Mouse (Mus musculus) embryonic facial prominence, embryonic 13.5 days (tissue): Measurements from ENCODE around the gene Fmod. TPM values are rescaled to one million over a fixed set of nuclear protein-coding genes. Genes with fewer than 3 reads are reported as not detected.

ENCODE experiments used
- ATAC-seq: fragments of 200-750 bp; cut with Nextera tagmentation; 2 replicates; pipeline ENCODE4 v1.8.0; 2017; ENCODE audit warnings: low read depth; ENCODE audit not compliant: insufficient number of reproducible peaks, insufficient read depth, low FRiP score, low TSS enrichment
- H3K27ac ChIP-seq: fragments of 300-500 bp; sonication (generic); 2 replicates; pipeline ENCODE4 v1.5.1; 2015; ENCODE audit warnings: moderate library complexity, mild to moderate bottlenecking, inconsistent platforms
- H3K27me3 ChIP-seq: fragments of 300-500 bp; sonication (generic); 2 replicates; pipeline ENCODE4 v1.6.1; 2015; ENCODE audit warnings: mild to moderate bottlenecking, inconsistent platforms
- H3K36me3 ChIP-seq: fragments of 300-500 bp; sonication (generic); 2 replicates; pipeline ENCODE4 v1.6.1; 2015; ENCODE audit warnings: mild to moderate bottlenecking, inconsistent platforms
- H3K4me1 ChIP-seq: fragments of 300-500 bp; sonication (generic); 2 replicates; pipeline ENCODE4 v1.6.1; 2015; ENCODE audit warnings: inconsistent platforms
- H3K4me2 ChIP-seq: fragments of 300-500 bp; sonication (generic); 2 replicates; pipeline ENCODE4 v1.6.1; 2015; ENCODE audit warnings: moderate library complexity, mild to moderate bottlenecking, inconsistent platforms
- H3K4me3 ChIP-seq: fragments of 300-500 bp; sonication (generic); 2 replicates; pipeline ENCODE4 v1.5.1; 2015; ENCODE audit warnings: mild to moderate bottlenecking, inconsistent platforms
- H3K9ac ChIP-seq: fragments of 300-500 bp; sonication (generic); 2 replicates; pipeline ENCODE4 v1.6.1; 2015; ENCODE audit warnings: mild to moderate bottlenecking, inconsistent platforms
- H3K9me3 ChIP-seq: fragments of 300-500 bp; sonication (generic); 2 replicates; pipeline ENCODE4 v1.6.1; 2016; ENCODE audit warnings: inconsistent platforms
- WGBS: fragments of 180-500 bp; shearing (Covaris S2); methylation state at CpG from one replicate; pipeline ENCODE4 v1.1.7; 2015; ENCODE audit warnings: mixed read lengths; 5-methylcytosine and 5-hydroxymethylcytosine counted together
- polyA plus RNA-seq: library from polyadenylated mRNA; unstranded; fragments of >200 nt; fragmentation: Nextera tagmentation; extraction: Ambion mirVana; gene quantifications from 2 replicates; pipeline ENCODE4 v1.2.1, GENCODE M21; 2015

The Fmod gene
- polyA plus RNA-seq, 1 experiment from 2014 or later: 9.6 TPM

GRCm38 (mm10) chr1:134065241-134065809, 28.3 kb downstream of the Fmod start:
- H3K4me2 ChIP-seq: no peak overlapping the region
- peak overlapping the region; percentile 58; the same call in 1 of the 2 replicates for H3K27ac ChIP-seq
- peaks cover 59% of the 10 kb centered on the region for H3K4me1 ChIP-seq
- H3K36me3 ChIP-seq: no peaks in the 10 kb centered on the region
- no peak overlapping the region for H3K9ac ChIP-seq
- 57% methylated on average over 4 of the region's 4 CpGs for WGBS
- no peaks in the 10 kb centered on the region for H3K27me3 ChIP-seq
- ATAC-seq: no peak
- no peaks in the 10 kb centered on the region for H3K9me3 ChIP-seq
- no peak overlapping the region for H3K4me3 ChIP-seq

DNA sequence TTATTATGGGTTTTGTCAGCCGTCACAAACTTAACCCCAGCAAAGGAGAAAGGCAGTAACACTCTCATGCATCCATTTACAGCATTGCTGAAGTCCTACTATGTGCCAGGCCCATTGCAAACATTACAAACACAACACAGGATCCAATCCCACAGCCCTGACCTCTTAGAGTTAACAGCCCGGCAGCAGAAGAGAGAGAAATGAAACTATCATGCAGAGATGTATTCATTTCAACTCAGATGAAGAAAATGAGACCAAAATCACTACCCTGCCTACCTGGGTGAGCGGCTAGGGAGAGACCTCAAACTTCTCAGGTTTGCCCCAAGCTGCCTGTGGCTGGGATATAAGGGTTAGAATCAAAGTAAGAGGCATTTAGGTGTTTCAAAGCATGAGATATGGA, 29.5 kb downstream of the Fmod start:
- H3K4me3 ChIP-seq: no peak overlapping the region
- 0 out of 2 replicates have a peak overlapping the region, but pooled peaks have one; percentile 0 for H3K27ac ChIP-seq
- no peaks in the 10 kb centered on the region for H3K36me3 ChIP-seq
- no peak overlapping the region for H3K9ac ChIP-seq
- no peak overlapping the region; the same call in 1 of the 2 replicates for H3K4me2 ChIP-seq
- WGBS: 42% methylated on average over 3 of the region's 3 CpGs
- no peaks in the 10 kb centered on the region for H3K27me3 ChIP-seq
- H3K9me3 ChIP-seq: no peaks in the 10 kb centered on the region
- ATAC-seq: no peak
- peaks cover 59% of the 10 kb centered on the region for H3K4me1 ChIP-seq

DNA sequence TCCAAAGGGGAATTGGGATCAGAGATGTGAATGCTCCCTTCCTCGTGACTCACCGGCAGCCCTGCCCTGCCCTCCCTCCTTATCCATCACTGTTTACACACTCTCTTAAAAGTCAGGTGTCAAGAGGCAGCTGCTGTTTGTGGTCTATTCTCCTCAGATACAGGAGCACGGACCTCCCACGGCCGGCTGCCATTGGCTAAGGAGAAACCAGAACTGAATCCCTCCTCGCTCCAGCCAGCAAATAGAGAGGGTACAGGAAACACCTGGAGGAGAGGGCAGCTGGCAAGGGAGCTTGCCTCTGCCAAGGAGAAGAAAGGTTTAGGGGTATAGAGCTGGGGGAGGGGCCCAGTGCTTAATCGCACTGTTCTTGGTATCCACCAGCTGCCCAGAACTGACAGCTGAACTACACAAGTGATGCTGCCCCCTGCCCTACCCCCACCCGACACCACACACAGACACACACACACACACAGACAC, 30.1 kb downstream of the Fmod start:
- H3K27ac ChIP-seq: no peak overlapping the region
- H3K4me1 ChIP-seq: peaks cover 57% of the 10 kb centered on the region
- H3K4me3 ChIP-seq: no peak overlapping the region
- 0 out of 2 replicates have a peak overlapping the region, but pooled peaks have one; percentile 6 for H3K9ac ChIP-seq
- no peaks in the 10 kb centered on the region for H3K27me3 ChIP-seq
- no peaks in the 10 kb centered on the region for H3K36me3 ChIP-seq
- peak; percentile 65 for ATAC-seq
- no peaks in the 10 kb centered on the region for H3K9me3 ChIP-seq
- H3K4me2 ChIP-seq: peak overlapping the region; percentile 26
- 14% methylated on average over 8 of the region's 8 CpGs for WGBS

DNA sequence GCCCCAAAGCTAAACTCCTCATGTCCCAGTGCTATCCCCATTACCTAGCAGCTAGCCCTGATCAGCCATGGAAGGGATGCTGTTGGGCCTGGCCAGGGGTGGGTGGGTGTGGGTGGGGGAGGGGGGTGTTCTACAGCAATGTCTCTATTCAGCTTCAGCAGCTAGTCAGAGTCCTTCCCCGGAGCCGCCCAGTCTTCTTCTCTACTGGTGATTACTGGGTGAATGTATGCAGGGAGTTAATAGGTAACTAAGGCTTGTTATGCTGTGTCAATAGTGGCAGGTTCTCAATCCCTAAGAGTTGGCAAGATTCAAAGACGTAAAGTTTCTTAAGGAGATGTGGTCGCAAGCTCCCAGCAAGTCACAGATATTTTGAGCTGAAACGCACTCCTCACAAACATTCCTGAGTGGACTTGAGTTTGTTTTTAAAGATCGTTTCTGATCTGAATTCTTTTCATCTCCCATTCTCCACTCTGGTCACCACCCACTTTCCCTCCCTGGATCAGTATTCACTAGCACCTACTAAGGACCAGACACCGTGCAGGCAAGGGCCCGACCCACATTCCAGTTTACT, 33.1 kb downstream of the Fmod start:
- no peak for ATAC-seq
- Histone ChIP-seq H3K9me3 (no peaks in the 10 kb centered on the region), H3K4me3 (no peak overlapping the region), H3K27ac (no peak overlapping the region), H3K4me1 (peaks cover 38% of the 10 kb centered on the region), H3K9ac (no peak overlapping the region), H3K4me2 (no peak overlapping the region), H3K36me3 (no peaks in the 10 kb centered on the region), H3K27me3 (no peaks in the 10 kb centered on the region)
- 71% methylated on average over 8 of the region's 8 CpGs for WGBS

GRCm38 (mm10) chr1:134071411-134072018, 34.5 kb downstream of the Fmod start:
- Histone ChIP-seq H3K36me3 (0 out of 2 replicates have a peak, but pooled peaks cover 9% of the 10 kb centered on the region), H3K4me1 (peaks cover 46% of the 10 kb centered on the region), H3K4me3 (no peak overlapping the region), H3K27ac (0 out of 2 replicates have a peak overlapping the region, but pooled peaks have one; percentile 23), H3K9ac (no peak overlapping the region), H3K27me3 (no peaks in the 10 kb centered on the region), H3K4me2 (no peak overlapping the region), H3K9me3 (no peaks in the 10 kb centered on the region)
- no peak for ATAC-seq
- 50% methylated on average over 10 of the region's 10 CpGs for WGBS

- no peak overlapping the region for H3K4me3 ChIP-seq
- no peak for ATAC-seq
- WGBS: 74% methylated on average over 6 of the region's 6 CpGs
- H3K9ac ChIP-seq: no peak overlapping the region
- peaks cover 13% of the 10 kb centered on the region; the same call in 1 of the 2 replicates for H3K36me3 ChIP-seq
- peaks cover 46% of the 10 kb centered on the region for H3K4me1 ChIP-seq
- no peaks in the 10 kb centered on the region for H3K9me3 ChIP-seq
- H3K27ac ChIP-seq: no peak overlapping the region
- no peaks in the 10 kb centered on the region for H3K27me3 ChIP-seq
- H3K4me2 ChIP-seq: no peak overlapping the region
Observed at GRCm38 (mm10) chr1:134073061-134073564, 36.1 kb downstream of the Fmod start.

GRCm38 (mm10) chr1:134073658-134074057, 36.6 kb downstream of the Fmod start:
- Histone ChIP-seq H3K36me3 (peaks cover 13% of the 10 kb centered on the region; the same call in 1 of the 2 replicates), H3K9ac (no peak overlapping the region), H3K9me3 (no peaks in the 10 kb centered on the region), H3K4me1 (peaks cover 50% of the 10 kb centered on the region), H3K27me3 (no peaks in the 10 kb centered on the region), H3K4me3 (no peak overlapping the region), H3K27ac (no peak overlapping the region), H3K4me2 (no peak overlapping the region)
- WGBS: 85% methylated on average over 1 of the region's 1 CpGs
- ATAC-seq: no peak

DNA sequence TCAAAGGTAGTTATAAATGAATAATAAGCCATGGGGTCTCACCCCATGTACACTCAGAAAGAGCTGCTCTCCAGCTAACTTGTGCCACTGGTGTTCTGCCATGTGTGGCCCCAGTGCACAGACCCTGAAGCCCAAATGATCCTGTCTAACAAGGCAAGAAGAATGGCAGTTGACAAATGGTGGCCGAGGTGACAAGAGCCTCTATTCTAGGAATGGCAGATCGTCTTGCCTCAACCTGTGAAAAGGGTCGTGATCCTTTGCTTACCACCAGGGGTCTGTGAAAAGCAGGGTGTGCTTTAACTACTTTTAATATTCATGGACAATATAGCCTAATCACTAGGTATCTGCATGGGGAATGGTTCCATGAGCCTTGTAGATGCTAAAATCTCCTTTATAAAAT, 37.1 kb downstream of the Fmod start:
- Histone ChIP-seq H3K4me2 (no peak overlapping the region), H3K9me3 (no peaks in the 10 kb centered on the region), H3K4me1 (peaks cover 50% of the 10 kb centered on the region), H3K27me3 (no peaks in the 10 kb centered on the region), H3K9ac (no peak overlapping the region), H3K27ac (no peak overlapping the region), H3K4me3 (no peak overlapping the region), H3K36me3 (peaks cover 13% of the 10 kb centered on the region; the same call in 1 of the 2 replicates)
- 72% methylated on average over 3 of the region's 3 CpGs for WGBS
- no peak for ATAC-seq

DNA sequence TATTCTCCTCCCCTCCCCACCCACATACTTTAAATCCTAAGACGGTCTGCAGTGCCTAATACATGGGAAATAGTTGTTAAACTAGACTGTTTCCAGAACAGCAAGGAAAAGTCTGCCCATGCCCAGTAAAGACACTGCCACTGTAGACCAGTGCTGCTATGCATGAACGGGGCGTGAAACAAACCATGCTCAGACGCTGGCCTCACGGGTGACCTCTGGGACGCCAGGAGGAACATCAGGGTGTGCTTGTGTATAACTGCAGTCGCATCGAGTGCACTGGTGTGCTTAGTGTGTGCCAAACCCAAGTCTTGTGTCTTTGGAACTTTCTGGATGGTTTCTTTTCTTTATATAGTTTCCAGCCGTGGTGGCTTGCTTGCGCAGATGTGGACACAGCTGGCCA, 37.6 kb downstream of the Fmod start:
- peaks cover 54% of the 10 kb centered on the region for H3K4me1 ChIP-seq
- H3K27ac ChIP-seq: no peak overlapping the region
- no peak overlapping the region for H3K9ac ChIP-seq
- H3K4me2 ChIP-seq: no peak overlapping the region
- H3K36me3 ChIP-seq: peaks cover 13% of the 10 kb centered on the region; the same call in 1 of the 2 replicates
- no peak for ATAC-seq
- WGBS: 86% methylated on average over 10 of the region's 10 CpGs
- H3K4me3 ChIP-seq: no peak overlapping the region
- H3K9me3 ChIP-seq: no peaks in the 10 kb centered on the region
- no peaks in the 10 kb centered on the region for H3K27me3 ChIP-seq

DNA sequence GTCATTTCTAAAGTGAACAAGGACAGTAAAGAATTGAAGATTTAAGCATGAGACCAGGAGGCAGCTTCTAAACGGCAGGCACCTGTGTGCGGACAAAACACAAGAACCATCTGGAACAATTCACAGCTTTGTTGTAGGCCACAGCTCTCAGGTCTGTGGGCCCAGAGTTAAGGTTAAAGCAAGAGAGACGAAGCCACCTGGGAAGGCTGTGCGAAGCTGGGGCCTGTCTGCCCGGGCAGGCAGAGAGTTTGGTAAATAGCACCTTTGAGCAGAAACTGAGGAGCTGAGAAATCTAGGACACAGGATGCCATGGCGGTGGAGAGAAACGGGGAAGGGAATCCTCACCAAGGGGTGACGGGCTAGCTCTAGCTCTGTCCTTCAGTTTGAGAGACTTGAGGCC, 38.5 kb downstream of the Fmod start:
- Histone ChIP-seq H3K4me2 (no peak overlapping the region), H3K4me1 (peaks cover 58% of the 10 kb centered on the region), H3K27ac (no peak overlapping the region), H3K36me3 (peaks cover 13% of the 10 kb centered on the region; the same call in 1 of the 2 replicates), H3K27me3 (no peaks in the 10 kb centered on the region), H3K9me3 (no peaks in the 10 kb centered on the region), H3K4me3 (no peak overlapping the region), H3K9ac (no peak overlapping the region)
- no peak for ATAC-seq
- 88% methylated on average over 8 of the region's 8 CpGs for WGBS

DNA sequence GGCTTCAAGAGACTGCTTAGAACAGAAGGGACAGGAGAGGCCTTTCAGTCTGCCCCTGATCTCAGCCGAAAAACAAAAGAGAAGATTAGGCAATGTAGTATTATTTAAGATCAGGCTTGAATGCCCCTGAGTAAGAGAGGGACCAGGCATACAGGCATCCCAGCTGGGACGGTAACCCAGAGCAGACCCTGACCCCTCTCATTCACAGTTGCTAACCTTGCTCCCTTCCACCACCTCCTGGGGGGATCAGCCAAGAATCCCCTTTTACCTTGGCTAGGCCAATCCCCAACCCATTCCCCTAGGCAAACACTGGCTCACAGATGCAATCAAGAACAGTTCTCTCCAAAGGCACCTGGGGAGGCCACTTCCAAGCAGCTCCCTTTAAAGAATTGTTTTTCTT, 39.7 kb downstream of the Fmod start:
- no peaks in the 10 kb centered on the region for H3K9me3 ChIP-seq
- peaks cover 46% of the 10 kb centered on the region for H3K4me1 ChIP-seq
- H3K4me3 ChIP-seq: peak overlapping the region; percentile 17; the same call in 1 of the 2 replicates
- H3K27ac ChIP-seq: no peak overlapping the region
- no peak for ATAC-seq
- peak overlapping the region; percentile 44 for H3K9ac ChIP-seq
- peak overlapping the region; percentile 43 for H3K4me2 ChIP-seq
- no peaks in the 10 kb centered on the region for H3K27me3 ChIP-seq
- peaks cover 13% of the 10 kb centered on the region; the same call in 1 of the 2 replicates for H3K36me3 ChIP-seq
- 53% methylated on average over 2 of the region's 2 CpGs for WGBS
